Mouse (Mus musculus) embryonic fibroblast, embryonic 13.5 days (primary cell): ENCODE measurements around the gene Babam2.

Source experiments
- CTCF ChIP-seq: IDR thresholded peaks from 2 replicates; pipeline ENCODE4 v1.5.1; 2011; ENCODE audit warnings: mild to moderate bottlenecking, control low read depth, low read length, moderate library complexity, borderline replicate concordance; ENCODE audit not compliant: insufficient read depth
- POLR2A ChIP-seq: IDR thresholded peaks from 2 replicates; pipeline ENCODE4 v1.6.1; 2011; ENCODE audit warnings: low read depth, mild to moderate bottlenecking, control low read depth, low read length, moderate library complexity

DNA sequence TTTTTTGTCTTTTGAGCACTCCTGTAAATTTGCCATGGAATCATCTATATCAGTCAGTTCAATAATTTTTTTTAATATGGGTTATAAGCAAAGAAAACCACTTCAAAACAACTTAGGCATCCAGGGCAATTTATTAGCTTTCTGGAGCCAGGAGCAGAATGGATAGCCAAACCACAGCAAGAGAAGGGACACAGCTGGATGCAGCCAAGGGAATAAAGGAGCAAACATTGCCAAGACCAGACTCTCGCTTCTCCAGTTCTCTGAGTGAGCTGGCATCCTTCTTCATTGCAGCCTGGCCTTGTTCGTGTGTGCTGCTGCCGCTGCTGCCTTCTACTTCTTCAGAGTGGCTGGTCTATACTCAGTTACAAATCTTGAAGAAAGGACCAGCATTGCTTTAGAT lies 190.9 kb downstream of the Babam2 start:
- TF ChIP-seq POLR2A (no peak), CTCF (no peak)
